Comparison of ENCODE assay signal across 9 mouse cellular contexts in the genomic region with DNA sequence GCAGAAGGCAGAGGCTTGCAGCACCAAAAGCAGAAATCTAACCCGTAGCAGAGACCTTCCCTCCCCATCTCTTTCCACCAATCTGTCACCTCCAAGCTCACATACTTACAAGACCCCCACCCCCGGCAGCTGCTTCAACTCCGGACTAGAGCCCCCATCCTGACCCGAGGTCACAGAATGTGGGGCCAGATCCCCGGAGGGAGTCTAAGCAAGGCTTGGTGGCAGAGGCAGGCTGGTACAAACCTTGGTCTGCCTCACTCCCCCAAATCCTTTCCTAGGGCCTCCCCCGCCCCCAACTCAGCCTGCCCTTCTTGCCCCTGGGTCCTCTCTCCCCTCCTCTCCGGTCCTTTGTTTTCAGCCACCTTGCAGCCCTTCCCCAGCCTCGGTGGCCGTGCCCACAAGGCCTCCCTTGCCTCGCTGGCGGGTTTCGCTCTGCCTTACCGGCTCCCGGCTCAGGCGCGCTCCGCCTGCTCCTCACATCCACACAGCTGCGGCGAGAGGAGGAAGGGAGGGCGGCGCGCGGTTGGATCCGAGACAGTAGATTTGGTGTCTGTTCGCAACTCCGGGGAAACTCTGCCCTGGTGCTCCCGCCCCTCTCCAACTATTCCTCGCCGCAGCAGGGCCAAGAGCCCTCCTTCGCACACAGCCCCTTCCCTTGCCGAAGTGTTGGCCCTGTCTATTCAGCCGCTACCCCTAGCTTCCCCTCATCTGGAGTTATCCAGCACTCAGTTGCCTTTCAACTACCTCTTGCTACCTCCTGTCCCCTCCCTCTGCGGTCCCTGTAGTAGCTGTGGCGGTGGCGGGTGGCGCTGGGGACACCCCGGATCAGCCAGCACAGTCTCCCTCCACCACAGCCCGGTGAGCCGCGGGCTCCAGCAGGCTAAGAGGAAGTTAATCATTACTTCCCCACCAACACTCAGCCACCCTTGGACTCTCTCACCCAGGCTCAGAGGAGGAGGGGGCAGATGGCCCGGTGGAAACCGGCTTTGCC. TPM values are rescaled to one million over a fixed set of nuclear protein-coding genes. Genes with fewer than 3 reads are reported as not detected.
DNase-seq lines count a peak whose midpoint lies in the region; ATAC-seq and TF ChIP-seq lines count a peak whose summit lies in the region.
"Had no signal": no experiment of that assay in that cellular context is flagged by ENCODE, and none has a peak within 500 bp of the region (broad histone marks: within the 10 kb centered on the region; RNA-seq: fewer than 3 reads in every experiment).

No protein-coding gene starts in this region.

- no peaks in the 10 kb centered on the region for H3K4me1 ChIP-seq in brown adipose tissue, adult 24 weeks (ENCODE audit: control insufficient read depth, insufficient read depth, insufficient read length, low read length)
- H3K4me1 ChIP-seq in hindbrain, embryonic 13.5 days (replicated peaks) = peaks cover 32% of the 10 kb centered on the region
- no peaks in the 10 kb centered on the region for H3K4me1 ChIP-seq in stomach, postnatal 0 days (replicated peaks; ENCODE audit: control insufficient read depth, insufficient read depth)

- peak overlapping the region; percentile 52 for H3K4me2 ChIP-seq in hindbrain, embryonic 13.5 days
- H3K4me2 ChIP-seq in stomach, postnatal 0 days (replicated peaks; ENCODE audit: low read depth) = no peak overlapping the region

- peak; percentile 7 for DNase-seq in adrenal gland, adult 2 months
- DNase-seq in adrenal gland, postnatal 10 days = no peak
- peak; percentile 61 for DNase-seq in liver
- peak; percentile 43 for DNase-seq in stomach, postnatal 0 days (ENCODE audit: low spot score)
- DNase-seq in right cerebral cortex, postnatal 36 days (ENCODE audit: low spot score in 2 of 2) = no peak
- no peak for DNase-seq in spleen, adult 18-20 months

- H3K4me3 ChIP-seq in brown adipose tissue, adult 24 weeks (ENCODE audit: insufficient read depth, low read depth, low read length) = peak overlapping the region; percentile 43
- peak overlapping the region; percentile 35 for H3K4me3 ChIP-seq in hindbrain, embryonic 13.5 days
- H3K4me3 ChIP-seq in stomach, postnatal 0 days (ENCODE audit: low read depth, low read length) = peak overlapping the region; percentile 1; the same call in 1 of the 2 replicates

- H3K9ac ChIP-seq in hindbrain, embryonic 13.5 days = peak overlapping the region; percentile 75
- no peak overlapping the region for H3K9ac ChIP-seq in stomach, postnatal 0 days (ENCODE audit: low read length)

- 0 out of 2 replicates have a peak, but pooled peaks have one; percentile 23 for ATAC-seq in hindbrain, embryonic 13.5 days (ENCODE audit: low FRiP score)
- peak; percentile 53 for ATAC-seq in stomach, postnatal 0 days (ENCODE audit: low FRiP score, low TSS enrichment)

- no peaks in the 10 kb centered on the region for H3K36me3 ChIP-seq in hindbrain, embryonic 13.5 days
- no peaks in the 10 kb centered on the region for H3K36me3 ChIP-seq in stomach, postnatal 0 days (ENCODE audit: control insufficient read depth, insufficient read depth, low read length)

- WGBS in hindbrain, embryonic 13.5 days = under 1% methylated on average over 39 of the region's 42 CpGs
- 2% methylated on average over 41 of the region's 42 CpGs for WGBS in stomach, postnatal 0 days

- H3K27ac ChIP-seq in brown adipose tissue, adult 24 weeks (replicated peaks; ENCODE audit: low read depth, low read length) = peak overlapping the region; percentile 52
- peak overlapping the region; percentile 92 for H3K27ac ChIP-seq in hindbrain, embryonic 13.5 days
- no peak overlapping the region for H3K27ac ChIP-seq in stomach, postnatal 0 days (replicated peaks)

- TF ChIP-seq EP300 in stomach, postnatal 0 days (optimal IDR thresholded peaks at IDR 0.05) = no peak

- H3K9me3 ChIP-seq in hindbrain, embryonic 13.5 days = no peaks in the 10 kb centered on the region
- no peaks in the 10 kb centered on the region for H3K9me3 ChIP-seq in stomach, postnatal 0 days (ENCODE audit: control insufficient read depth, low read length)

- peaks cover 100% of the 10 kb centered on the region for H3K27me3 ChIP-seq in hindbrain, embryonic 13.5 days
- H3K27me3 ChIP-seq in stomach, postnatal 0 days (ENCODE audit: control insufficient read depth, insufficient read depth, low read length) = peaks cover 34% of the 10 kb centered on the region

- TF ChIP-seq CTCF in stomach, postnatal 0 days (IDR thresholded peaks at IDR 0.05; ENCODE audit: low read depth) = no peak

RNA-seq across cellular contexts. Expression of a gene that starts 5.5 kb away (rescaled TPM):
- total RNA-seq in adrenal gland, adult 2 months (2021) = not detected
- not detected in 2 replicates for polyA plus RNA-seq in adrenal gland, adult 2 months (2012; rRNA removed)
- total RNA-seq in adrenal gland, postnatal 10 days (2021) = not detected
- not detected in 2 replicates for polyA plus RNA-seq in brown adipose tissue, adult 24 weeks (2012; ENCODE audit: insufficient read depth, insufficient read length, missing spikeins)
- 17.1 and 17.2 TPM in 2 replicates for polyA plus RNA-seq in hindbrain, embryonic 13.5 days (2015; fragmentation: Nextera tagmentation; extraction: Ambion mirVana)
- polyA plus RNA-seq in stomach, postnatal 0 days (2015; fragmentation: Nextera tagmentation; extraction: Ambion mirVana) = 0.05 TPM in 1 of 2 replicates, not detected in the other
- total RNA-seq: heart, postnatal 10 days had no signal

Comparison
In these comparisons a context has a peak if more than half of its experiments do, and no peak if none do; other contexts are left out.
1. DNase-seq: peak in adrenal gland, adult 2 months (single experiment), liver (single experiment) and stomach, postnatal 0 days (single experiment); none in adrenal gland, postnatal 10 days (single experiment), right cerebral cortex, postnatal 36 days (0 of 2) and spleen, adult 18-20 months (0 of 2).
2. RNA of a gene that starts 5.5 kb away (polyA plus RNA-seq): 17.1 to 17.2 TPM in hindbrain, embryonic 13.5 days; 0.05 TPM in stomach, postnatal 0 days, not detected in adrenal gland, adult 2 months and not detected in brown adipose tissue, adult 24 weeks; every median in the first group is over 10 times any median in the second.
3. Peak in every context shown above with its lines, with median percentiles within 50 percentile points of each other: H3K4me3 ChIP-seq.